Mouse (Mus musculus): ENCODE data around the gene Btf3. TPM values are rescaled to one million over a fixed set of nuclear protein-coding genes. Genes with fewer than 3 reads are reported as not detected.
A peak's percentile ranks its signal among the peaks of the same experiment; 100 is the strongest.

Gene Btf3
- polyA plus RNA-seq, 1 experiment, result 440 TPM

DNA sequence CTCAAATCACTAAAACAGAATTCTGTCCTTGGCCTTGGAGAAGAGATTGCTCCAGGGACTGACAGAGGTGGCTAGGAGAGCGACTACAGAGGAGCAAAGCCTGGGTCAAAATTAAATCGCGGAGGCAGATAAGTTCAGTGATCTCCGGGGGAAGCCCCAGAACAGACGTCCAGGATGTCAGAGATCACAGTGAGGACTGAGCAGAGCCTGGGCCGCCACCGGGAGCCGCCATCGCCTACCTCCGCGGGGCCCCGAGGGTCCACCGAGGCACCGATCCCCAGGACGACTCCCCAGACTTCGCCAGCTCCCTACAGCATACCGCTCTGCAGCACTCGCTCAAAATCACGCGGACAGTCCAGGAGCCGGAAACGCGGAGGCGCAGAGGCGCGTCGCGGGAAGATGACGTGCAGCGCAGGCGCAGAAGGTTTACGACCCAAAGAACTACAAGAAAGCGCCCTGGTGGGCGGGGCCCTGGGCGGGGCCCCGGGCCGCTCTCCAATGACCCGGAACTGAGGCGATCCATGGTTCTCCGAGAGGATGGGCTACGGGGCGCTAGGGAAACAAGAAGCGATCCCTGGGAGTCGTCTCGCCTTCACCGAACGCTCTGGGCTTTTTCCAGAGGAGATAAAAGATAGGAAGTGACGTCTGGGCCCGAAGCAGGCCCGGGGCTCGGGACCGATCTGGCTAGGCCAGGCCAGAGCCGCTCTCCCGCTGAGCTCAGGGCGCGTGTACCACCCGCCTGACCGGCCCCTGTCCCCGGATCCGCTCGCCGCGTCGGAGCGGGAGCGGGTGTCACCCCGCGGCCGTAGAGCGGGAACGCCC lies 54.0 kb downstream of the Btf3 start, which contains the start of the genes Utp15 and Ankra2:
Utp15 (minus strand) TSS at position 406 of the 822 bp plus-strand sequence.
Ankra2 (plus strand) TSS at position 439 of the 822 bp plus-strand sequence.
- Histone ChIP-seq H3K4me3 (ENCODE audit: insufficient read depth, low read length) (peak within 1 kb of the TSS; percentile 90), H3K27ac (ENCODE audit: insufficient read depth, low read depth, low read length) (peak within 1 kb of the TSS; percentile 65), H3K4me1 (ENCODE audit: control insufficient read depth, insufficient read depth, low read length) (peaks cover 5% of the 10 kb centered on the region; the same call in 1 of the 2 replicates)
- no peak for TF ChIP-seq POLR2A (IDR thresholded peaks at IDR 0.05; ENCODE audit: borderline replicate concordance, low read depth, low read length)
- TF ChIP-seq CTCF (IDR thresholded peaks at IDR 0.05; ENCODE audit: low read depth, low read length), result no peak

Other genes with a start within 250 kb of the Btf3 start
- not detected in 2 replicates for gene Arhgef28, start 110.6 kb downstream of the Btf3 start, polyA plus RNA-seq (2012; ENCODE audit: insufficient read depth, insufficient read length, missing spikeins)
- 10.0 and 14.6 TPM in 2 replicates for gene Utp15, start 54.0 kb downstream of the Btf3 start, polyA plus RNA-seq (2012; ENCODE audit: insufficient read depth, insufficient read length, missing spikeins)
- gene Ankra2, start 53.9 kb downstream of the Btf3 start, polyA plus RNA-seq (2012; ENCODE audit: insufficient read depth, insufficient read length, missing spikeins), result 26.5 and 28.3 TPM in 2 replicates
- not detected in 2 replicates for gene Gm21976, start 37.1 kb downstream of the Btf3 start, polyA plus RNA-seq (2012; ENCODE audit: insufficient read depth, insufficient read length, missing spikeins)
- not detected in 2 replicates for gene Foxd1, start 37.2 kb upstream of the Btf3 start, polyA plus RNA-seq (2012; ENCODE audit: insufficient read depth, insufficient read length, missing spikeins)
- gene Gm10320, start 175.0 kb upstream of the Btf3 start, polyA plus RNA-seq (2012; ENCODE audit: insufficient read depth, insufficient read length, missing spikeins), result 3.2 and 7.6 TPM in 2 replicates

Data from bone marrow macrophage, adult 2 months (primary cell).